Mouse (Mus musculus) WW6 (cell line): ENCODE data around the gene Sgpl1.
A peak's percentile ranks its signal among the peaks of the same experiment; 100 is the strongest.
"Not testable (repeated sequence)": the region's sequence is repeated elsewhere in the genome, so short reads cannot be mapped to it uniquely, and the experiment has no call there.

ENCODE experiments used
- DNase-seq: peaks from one replicate; pipeline ENCODE4 v3.0.0-alpha.2; 2013; ENCODE audit warnings: low read depth, low spot score

Gene Sgpl1

DNA sequence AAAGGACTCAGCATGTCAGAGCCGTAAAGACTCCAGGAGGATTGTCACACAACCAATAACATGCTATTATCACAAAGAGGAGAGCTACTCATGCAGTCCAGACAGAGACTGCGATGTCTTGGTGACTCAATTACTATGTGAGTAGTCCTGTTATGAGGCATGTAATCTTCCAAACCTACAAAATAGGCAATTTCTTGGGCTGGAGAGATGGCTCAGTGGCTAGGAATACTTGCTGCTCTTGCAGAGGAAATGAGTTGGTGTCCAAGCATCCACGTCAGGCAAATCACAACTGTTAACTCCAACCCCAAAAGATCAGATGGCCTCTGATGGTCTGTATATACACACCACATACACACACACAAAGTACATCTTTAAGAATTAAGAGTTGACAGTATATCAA, 8.1 kb upstream of the Sgpl1 start:
- DNase-seq: no peak

DNA sequence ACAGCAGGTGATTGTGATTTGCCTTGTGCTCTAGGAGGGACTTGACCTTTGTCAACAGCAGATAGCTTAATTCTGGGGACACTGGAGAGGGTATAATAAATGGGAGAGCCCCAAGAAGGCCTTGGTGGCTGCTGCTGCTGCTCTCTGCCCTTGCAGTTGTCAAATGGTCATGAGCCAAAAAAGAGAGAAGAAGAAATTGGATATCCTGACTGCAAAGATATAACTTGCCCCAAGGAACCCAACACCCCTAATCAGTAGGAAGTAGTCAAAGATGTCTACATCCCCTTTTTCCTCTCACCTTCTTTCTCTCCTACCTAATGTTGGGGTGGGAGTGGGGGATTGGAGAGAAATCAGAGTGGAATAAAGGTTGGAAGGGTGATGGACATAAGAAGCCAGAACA, 4.6 kb upstream of the Sgpl1 start:
- no peak for DNase-seq

GRCm38 (mm10) chr10:61150616-61151015, 3.1 kb upstream of the Sgpl1 start:
- no peak for DNase-seq

DNA sequence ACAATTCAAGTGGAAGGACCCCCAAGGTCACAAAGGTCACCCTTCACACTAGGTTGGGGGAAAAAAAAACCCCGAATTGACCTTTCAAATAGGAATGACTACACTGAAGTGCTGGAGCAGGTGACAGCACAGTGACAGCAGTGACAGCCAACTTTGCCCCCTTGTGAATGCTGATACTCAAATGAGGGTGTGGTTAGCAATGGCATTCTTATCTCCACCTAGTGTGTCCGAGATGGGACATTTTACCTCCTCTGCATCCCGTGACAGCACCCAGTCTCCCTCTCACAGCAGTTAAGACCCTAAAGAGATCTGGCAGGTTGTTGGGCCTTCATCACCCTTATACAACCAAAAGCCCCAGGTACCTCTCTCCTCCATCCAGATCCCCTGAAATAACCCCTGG, 2.0 kb upstream of the Sgpl1 start:
- DNase-seq: no peak

GRCm38 (mm10) chr10:61146807-61147156, 721 bp downstream of the Sgpl1 start:
- no peak for DNase-seq

GRCm38 (mm10) chr10:61146119-61146806, 1.2 kb downstream of the Sgpl1 start:
- DNase-seq: peak; percentile 31

DNA sequence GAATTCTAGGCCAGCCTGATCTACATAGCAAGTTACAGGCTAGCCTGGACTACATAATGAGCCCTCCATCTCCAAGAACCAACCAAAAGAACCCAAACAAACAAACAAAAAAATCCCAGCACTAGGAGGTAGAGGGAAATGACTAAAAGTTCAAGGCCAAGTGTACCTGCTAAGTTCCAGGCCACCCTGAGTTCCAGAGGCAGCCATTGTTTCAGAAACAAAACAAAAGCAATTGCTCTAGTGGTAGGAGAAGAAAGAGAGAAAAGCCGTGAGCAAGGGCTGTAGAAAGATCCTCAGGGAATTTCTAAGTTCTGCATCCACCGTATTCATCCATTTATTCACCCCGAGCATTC, 1.8 kb downstream of the Sgpl1 start:
- peak; percentile 5 for DNase-seq

DNA sequence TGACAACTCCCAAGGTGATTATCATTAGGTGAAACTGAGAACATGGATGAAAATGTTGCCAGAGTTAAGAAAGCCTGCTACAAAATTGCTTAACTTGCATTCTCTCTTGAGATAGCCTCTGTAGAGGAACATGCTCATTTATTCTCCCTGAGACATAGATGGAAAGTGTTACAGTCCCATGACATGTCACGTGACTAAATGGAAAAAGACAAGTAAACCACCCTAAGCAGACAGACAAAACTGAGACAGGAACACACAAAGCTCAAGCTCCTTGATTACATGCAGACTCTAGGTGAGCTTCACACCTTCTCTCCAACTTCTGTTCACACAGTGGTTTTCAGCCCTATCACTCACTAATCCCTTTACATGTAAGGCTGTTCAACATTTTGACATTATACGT, 4.2 kb downstream of the Sgpl1 start:
- no peak for DNase-seq

DNA sequence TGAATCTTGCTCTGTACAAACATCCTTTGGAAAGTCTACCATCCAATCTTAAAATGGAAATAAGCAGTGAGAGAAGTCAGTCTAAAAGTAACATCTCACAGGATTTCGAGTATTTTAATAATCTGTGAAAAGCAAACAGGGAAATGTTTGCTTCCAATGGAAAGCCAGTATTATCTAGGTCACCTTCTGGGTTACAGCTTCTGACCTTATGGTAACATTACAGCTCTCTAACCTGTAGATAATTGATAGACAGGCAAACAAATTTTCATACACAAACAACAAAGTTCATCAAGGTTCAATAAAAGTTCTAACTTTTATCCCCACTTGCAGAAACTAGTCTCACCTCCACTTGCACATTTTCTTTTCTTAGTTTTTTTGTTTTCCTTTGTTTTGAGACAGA, 9.9 kb downstream of the Sgpl1 start:
- no peak for DNase-seq

DNA sequence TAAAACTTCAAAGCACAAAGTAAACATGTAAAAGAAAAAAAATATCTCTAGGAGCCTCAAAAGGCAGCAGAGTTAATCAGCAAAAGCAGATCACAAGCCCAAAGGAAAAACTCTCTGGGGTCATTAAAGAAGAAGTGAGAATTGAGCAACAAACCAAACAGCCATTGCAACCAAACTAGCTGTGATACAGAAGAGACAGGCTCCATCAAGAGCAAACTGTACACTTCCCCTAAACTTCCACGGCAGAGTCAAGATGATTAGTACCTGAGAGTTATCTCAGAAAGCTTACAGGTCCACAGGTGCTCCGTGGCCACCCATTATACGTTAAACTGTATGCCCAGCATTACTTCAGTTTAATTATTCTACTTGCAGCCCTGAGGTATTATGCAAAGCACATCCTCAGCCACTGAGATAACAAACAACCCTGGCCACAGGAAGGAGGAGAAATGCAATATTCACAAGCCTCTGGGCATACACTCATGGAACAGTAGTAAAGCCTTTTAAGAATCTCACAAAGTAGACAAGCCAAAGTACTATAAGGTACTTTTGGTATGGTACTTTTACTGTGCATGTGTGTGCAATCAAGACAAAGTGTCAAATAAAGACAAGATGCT, 12.2 kb downstream of the Sgpl1 start:
- no peak for DNase-seq

GRCm38 (mm10) chr10:61134041-61134440, 13.5 kb downstream of the Sgpl1 start:
- DNase-seq: no peak

DNA sequence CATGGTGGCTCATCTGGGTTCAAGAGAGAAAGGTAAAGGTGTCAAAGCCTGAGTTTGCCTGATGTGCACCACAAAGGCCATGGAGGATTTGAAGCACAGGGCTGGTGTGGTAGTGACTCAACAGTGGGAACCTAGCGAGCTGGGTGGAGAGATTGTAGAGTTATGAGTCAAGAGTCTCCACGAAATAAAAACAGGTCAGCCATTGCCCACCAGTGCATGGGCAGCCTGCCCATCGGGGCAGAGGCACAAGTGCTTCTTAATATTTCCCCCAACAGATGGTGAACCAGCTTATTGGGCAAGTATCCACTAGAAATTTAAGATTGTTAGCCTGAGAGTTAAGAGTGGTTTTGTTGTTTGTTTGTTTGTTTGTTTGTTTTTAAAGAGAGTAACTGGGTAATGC, 16.5 kb downstream of the Sgpl1 start:
- DNase-seq: no peak

GRCm38 (mm10) chr10:61128701-61129365, 18.7 kb downstream of the Sgpl1 start:
- no peak for DNase-seq

DNA sequence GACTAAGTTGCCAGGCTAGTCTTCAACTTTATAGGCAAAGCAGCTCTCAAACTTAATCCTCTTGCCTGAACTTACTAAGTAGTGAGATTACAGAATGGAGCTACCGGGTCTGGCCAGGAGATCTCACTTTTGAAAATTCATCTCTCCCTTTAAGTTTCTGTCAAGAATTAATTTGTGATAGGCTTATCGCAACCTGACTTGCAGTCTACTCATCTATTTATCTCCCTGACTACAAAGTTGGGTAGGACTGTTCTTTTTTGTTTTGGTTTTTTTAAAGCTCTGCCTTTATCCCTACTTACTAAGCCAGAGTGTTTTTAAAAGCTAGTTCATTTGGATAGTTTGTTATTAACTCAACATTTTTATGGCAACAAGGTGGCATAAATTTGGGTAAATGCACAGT, 23.0 kb downstream of the Sgpl1 start:
- DNase-seq: no peak

DNA sequence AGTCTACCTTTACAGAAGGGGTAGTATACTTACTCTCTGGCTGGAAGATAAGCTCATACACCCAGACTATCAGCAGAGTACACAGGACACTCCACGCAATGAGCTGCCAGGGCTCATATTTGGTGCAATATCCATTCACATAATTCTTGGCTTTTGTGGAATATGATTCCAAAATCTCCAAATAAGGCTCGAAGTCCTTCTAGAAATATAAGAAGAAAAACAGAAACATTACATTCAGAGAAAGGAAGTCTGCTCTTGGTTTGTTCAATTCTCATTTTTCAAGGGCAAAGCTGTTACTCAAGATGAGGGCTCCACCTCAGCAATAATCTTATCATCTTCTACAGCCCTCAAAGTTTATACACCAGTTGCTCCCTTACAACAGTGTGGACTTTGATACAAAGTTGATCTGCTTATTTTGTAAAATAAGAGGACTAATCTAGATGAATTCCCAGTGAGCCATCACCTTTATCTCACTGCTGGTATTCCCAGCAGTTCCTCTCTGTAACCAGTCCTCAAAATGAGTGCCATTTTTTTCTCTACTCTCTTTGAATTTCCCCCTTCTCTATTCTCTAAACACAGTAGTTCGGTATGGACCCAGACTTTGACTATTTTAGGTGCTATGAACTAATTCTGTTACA, 24.1 kb downstream of the Sgpl1 start:
- no peak for DNase-seq

GRCm38 (mm10) chr10:61121732-61122131, 25.8 kb downstream of the Sgpl1 start:
- not testable (repeated sequence) for DNase-seq

- DNase-seq: no peak
Observed at GRCm38 (mm10) chr10:61114246-61114720, 33.2 kb downstream of the Sgpl1 start.

DNA sequence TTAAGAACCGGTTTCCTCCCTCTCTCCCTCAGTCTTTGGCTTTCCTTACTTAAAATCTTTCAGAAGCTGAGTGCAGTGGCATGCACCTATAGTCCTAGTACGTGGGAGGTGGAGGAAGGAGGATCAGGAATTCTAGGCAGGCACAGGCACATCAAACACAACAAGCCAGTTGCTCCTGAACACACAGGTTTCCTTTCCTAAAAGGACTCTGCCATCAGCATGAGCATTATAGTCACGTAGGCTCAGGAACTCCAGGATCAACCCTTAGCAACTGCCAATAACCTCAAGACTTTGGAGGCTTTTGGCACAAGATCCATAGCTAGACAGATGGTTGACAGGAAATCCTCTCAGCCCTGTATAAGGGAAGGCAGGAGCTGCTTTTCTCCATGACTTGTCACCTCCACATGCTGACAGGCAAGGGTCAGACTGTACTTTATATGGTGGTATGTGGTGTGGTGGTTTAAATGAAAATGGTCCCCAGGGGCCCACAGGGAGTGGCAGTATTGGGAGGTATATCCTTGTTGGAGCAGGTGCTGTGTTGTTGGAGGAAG, 43.9 kb downstream of the Sgpl1 start:
- no peak for DNase-seq

- no peak for DNase-seq
Observed at GRCm38 (mm10) chr10:61091866-61092265, 55.6 kb downstream of the Sgpl1 start.

DNA sequence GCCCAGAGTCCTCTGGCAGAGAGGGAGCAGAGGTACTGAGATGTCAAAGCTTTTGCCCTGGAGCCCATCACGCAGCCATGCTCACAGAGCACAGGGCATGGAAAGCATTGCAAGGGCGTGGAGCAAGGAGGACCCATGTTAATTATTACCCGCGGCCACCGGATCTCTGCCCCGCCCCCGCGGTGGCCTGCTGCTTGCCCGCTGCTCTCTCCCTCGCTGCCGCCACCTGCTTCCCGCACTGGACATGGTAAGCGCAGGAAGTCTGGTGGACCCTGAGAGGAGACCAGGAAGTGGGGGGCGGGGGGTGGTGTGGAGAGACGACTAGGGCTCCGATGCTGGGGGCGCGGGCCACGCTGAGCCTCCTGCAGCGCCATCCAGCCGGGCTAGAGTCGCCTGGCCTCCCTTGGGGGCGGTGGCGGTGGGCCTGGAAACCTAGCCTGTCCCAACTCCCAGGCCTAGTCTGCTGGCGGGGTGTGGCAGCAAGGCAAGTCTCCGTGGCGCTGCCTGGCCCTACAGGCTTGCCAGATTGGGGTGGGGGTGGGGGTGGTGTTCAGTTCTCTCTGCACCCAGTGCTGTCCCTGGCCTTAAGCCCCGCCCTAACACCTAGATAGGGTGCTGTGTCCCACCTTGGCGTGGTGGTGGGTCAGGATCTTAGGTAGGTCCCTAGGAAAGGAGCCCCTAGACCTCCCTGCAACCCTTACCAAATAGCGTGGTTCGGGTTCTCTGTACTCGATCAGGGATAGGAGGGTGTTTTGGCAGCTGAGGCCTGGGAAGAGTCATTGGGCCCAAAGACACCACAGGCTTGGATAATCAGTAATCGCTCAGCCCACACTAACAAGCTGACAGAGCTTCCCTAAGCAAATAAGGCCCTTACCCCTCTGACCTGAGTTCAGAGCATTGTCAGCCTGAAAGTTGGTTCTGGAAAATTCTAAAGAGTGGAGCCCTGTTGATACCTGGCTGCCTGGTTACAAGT, 58.0 kb downstream of the Sgpl1 start, which contains the start of gene Pcbd1:
Gene Pcbd1, plus strand, starts transcription at position 162 of the 973 bp plus-strand sequence.
- no peak for DNase-seq

DNA sequence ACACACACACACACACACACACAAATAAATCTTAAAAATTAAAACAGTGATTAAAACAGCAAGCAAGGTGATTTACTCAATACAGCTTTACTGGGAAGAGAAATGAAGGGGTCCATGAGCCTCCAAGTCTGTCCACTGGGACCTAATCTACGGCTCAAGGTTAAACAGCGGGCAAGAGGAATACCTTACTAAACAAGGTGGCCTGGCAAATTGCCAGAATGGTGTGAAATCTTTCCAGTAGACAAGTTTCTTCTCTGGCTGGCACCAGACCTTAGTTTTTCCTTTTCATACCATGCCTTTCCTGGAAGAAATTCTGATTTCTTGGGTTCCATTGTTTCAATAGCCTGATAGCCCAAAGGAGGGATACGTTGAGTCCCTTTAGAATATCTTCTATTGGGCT, 59.0 kb downstream of the Sgpl1 start:
- no peak for DNase-seq
